Mouse (Mus musculus) lung, embryonic 15.5 days (tissue): ENCODE results near the gene Fahd2a. TPM values are rescaled to one million over a fixed set of nuclear protein-coding genes. Genes with fewer than 3 reads are reported as not detected.
A peak's percentile ranks its signal among the peaks of the same experiment; 100 is the strongest.

Source experiments
- ATAC-seq: fragments of 200-750 bp; cut with Nextera tagmentation; 2 replicates; pipeline ENCODE4 v1.8.0; 2017; ENCODE audit warnings: moderate number of reproducible peaks, borderline replicate concordance; ENCODE audit not compliant: low FRiP score, low TSS enrichment; ENCODE audit errors: extremely low read depth
- H3K27ac ChIP-seq: fragments of 300-500 bp; sonication (generic); 2 replicates; pipeline ENCODE4 v1.5.1; 2015; ENCODE audit warnings: moderate library complexity, mild to moderate bottlenecking, inconsistent platforms
- H3K27me3 ChIP-seq: fragments of 300-500 bp; sonication (generic); 2 replicates; pipeline ENCODE4 v1.6.1; 2015; ENCODE audit warnings: inconsistent platforms
- H3K36me3 ChIP-seq: fragments of 300-500 bp; sonication (generic); 2 replicates; pipeline ENCODE4 v1.6.1; 2015; ENCODE audit warnings: inconsistent platforms
- H3K4me1 ChIP-seq: fragments of 300-500 bp; sonication (generic); 2 replicates; pipeline ENCODE4 v1.6.1; 2015; ENCODE audit warnings: inconsistent platforms
- H3K4me2 ChIP-seq: fragments of 300-500 bp; sonication (generic); 2 replicates; pipeline ENCODE4 v1.6.1; 2015; ENCODE audit warnings: inconsistent platforms, mild to moderate bottlenecking, moderate library complexity
- H3K4me3 ChIP-seq: fragments of 300-500 bp; sonication (generic); 2 replicates; pipeline ENCODE4 v1.5.1; 2015; ENCODE audit warnings: mild to moderate bottlenecking, inconsistent platforms
- H3K9ac ChIP-seq: fragments of 300-500 bp; sonication (generic); 2 replicates; pipeline ENCODE4 v1.6.1; 2015; ENCODE audit warnings: inconsistent platforms
- H3K9me3 ChIP-seq: fragments of 300-500 bp; sonication (generic); 2 replicates; pipeline ENCODE4 v1.6.1; 2016; ENCODE audit warnings: inconsistent platforms
- WGBS: fragments of 180-500 bp; shearing (Covaris S2); methylation state at CpG from one replicate; pipeline ENCODE4 v1.1.7; 2015; 5-methylcytosine and 5-hydroxymethylcytosine counted together
- polyA plus RNA-seq: library from polyadenylated mRNA; unstranded; fragments of >200 nt; fragmentation: Nextera tagmentation; extraction: Ambion mirVana; gene quantifications from 2 replicates; pipeline ENCODE4 v1.2.1, GENCODE M21; 2015

Fahd2a gene
- polyA plus RNA-seq, 1 experiment from 2014 or later: 21.6 TPM

- no peak for ATAC-seq
- Histone ChIP-seq H3K9me3 (no peaks in the 10 kb centered on the region), H3K27me3 (no peaks in the 10 kb centered on the region), H3K36me3 (no peaks in the 10 kb centered on the region), H3K4me1 (no peaks in the 10 kb centered on the region), H3K4me3 (no peak overlapping the region), H3K4me2 (no peak overlapping the region), H3K9ac (no peak overlapping the region), H3K27ac (no peak overlapping the region)
- 34% methylated on average over 9 of the region's 9 CpGs for WGBS
Measured at GRCm38 (mm10) chr2:127461351-127461750, 17.0 kb upstream of the Fahd2a start.

- Histone ChIP-seq H3K4me1 (no peaks in the 10 kb centered on the region), H3K36me3 (no peaks in the 10 kb centered on the region), H3K4me3 (no peak overlapping the region), H3K9ac (no peak overlapping the region), H3K9me3 (no peaks in the 10 kb centered on the region), H3K27me3 (no peaks in the 10 kb centered on the region), H3K4me2 (no peak overlapping the region), H3K27ac (no peak overlapping the region)
- 74% methylated on average over 2 of the region's 2 CpGs for WGBS
- ATAC-seq: no peak
Measured at GRCm38 (mm10) chr2:127459341-127459740, 15.0 kb upstream of the Fahd2a start.

- H3K27ac ChIP-seq: no peak overlapping the region
- H3K9ac ChIP-seq: no peak overlapping the region
- no peaks in the 10 kb centered on the region for H3K36me3 ChIP-seq
- no peaks in the 10 kb centered on the region for H3K9me3 ChIP-seq
- ATAC-seq: no peak
- H3K4me2 ChIP-seq: no peak overlapping the region
- H3K4me3 ChIP-seq: no peak overlapping the region
- 5% methylated on average over 5 of the region's 5 CpGs for WGBS
- H3K27me3 ChIP-seq: peaks cover 9% of the 10 kb centered on the region; the same call in 1 of the 2 replicates
- peaks cover 7% of the 10 kb centered on the region for H3K4me1 ChIP-seq
Measured at GRCm38 (mm10) chr2:127453764-127454163, 9.4 kb upstream of the Fahd2a start.

- H3K9me3 ChIP-seq: no peaks in the 10 kb centered on the region
- no peak overlapping the region for H3K9ac ChIP-seq
- no peak overlapping the region for H3K27ac ChIP-seq
- H3K4me2 ChIP-seq: no peak overlapping the region
- ATAC-seq: no peak
- WGBS: 77% methylated on average over 9 of the region's 9 CpGs
- no peak overlapping the region for H3K4me3 ChIP-seq
- H3K36me3 ChIP-seq: no peaks in the 10 kb centered on the region
- H3K4me1 ChIP-seq: peaks cover 7% of the 10 kb centered on the region
- peaks cover 9% of the 10 kb centered on the region; the same call in 1 of the 2 replicates for H3K27me3 ChIP-seq
Measured at GRCm38 (mm10) chr2:127453141-127453540, 8.8 kb upstream of the Fahd2a start.

- Histone ChIP-seq H3K36me3 (no peaks in the 10 kb centered on the region), H3K27ac (no peak overlapping the region), H3K9me3 (no peaks in the 10 kb centered on the region), H3K9ac (no peak overlapping the region), H3K4me1 (peaks cover 7% of the 10 kb centered on the region), H3K27me3 (peaks cover 9% of the 10 kb centered on the region; the same call in 1 of the 2 replicates), H3K4me2 (no peak overlapping the region), H3K4me3 (no peak overlapping the region)
- ATAC-seq: no peak
- 12% methylated on average over 6 of the region's 6 CpGs for WGBS
Measured at GRCm38 (mm10) chr2:127451748-127452147, 7.4 kb upstream of the Fahd2a start.

- ATAC-seq: 0 out of 2 replicates have a peak, but pooled peaks have one; percentile 11
- H3K27ac ChIP-seq: no peak overlapping the region
Measured at GRCm38 (mm10) chr2:127449691-127450090, 5.3 kb upstream of the Fahd2a start.

GRCm38 (mm10) chr2:127446847-127447246 is 2.5 kb upstream of the Fahd2a start:
- Histone ChIP-seq H3K4me2 (no peak overlapping the region), H3K4me3 (no peak overlapping the region), H3K9ac (no peak overlapping the region), H3K27me3 (peaks cover 1% of the 10 kb centered on the region; the same call in 1 of the 2 replicates), H3K9me3 (no peaks in the 10 kb centered on the region), H3K27ac (no peak overlapping the region), H3K36me3 (no peaks in the 10 kb centered on the region), H3K4me1 (peaks cover 15% of the 10 kb centered on the region)
- no peak for ATAC-seq
- 33% methylated on average over 3 of the region's 3 CpGs for WGBS

More at GRCm38 (mm10) chr2:127449691-127450090, 5.3 kb upstream of the Fahd2a start:
- Histone ChIP-seq H3K9ac (no peak overlapping the region), H3K27me3 (peaks cover 9% of the 10 kb centered on the region; the same call in 1 of the 2 replicates), H3K4me3 (no peak overlapping the region), H3K9me3 (no peaks in the 10 kb centered on the region), H3K4me1 (peaks cover 7% of the 10 kb centered on the region), H3K36me3 (no peaks in the 10 kb centered on the region), H3K4me2 (no peak overlapping the region)
- 19% methylated on average over 7 of the region's 7 CpGs for WGBS

GRCm38 (mm10) chr2:127437697-127438096 is 6.7 kb downstream of the Fahd2a start:
- Histone ChIP-seq H3K9me3 (no peaks in the 10 kb centered on the region), H3K4me2 (no peak overlapping the region), H3K4me3 (no peak overlapping the region), H3K4me1 (no peaks in the 10 kb centered on the region), H3K27me3 (no peaks in the 10 kb centered on the region), H3K9ac (no peak overlapping the region), H3K36me3 (no peaks in the 10 kb centered on the region), H3K27ac (no peak overlapping the region)
- no peak for ATAC-seq
- WGBS: 84% methylated on average over 5 of the region's 5 CpGs

- Histone ChIP-seq H3K36me3 (no peaks in the 10 kb centered on the region), H3K4me1 (no peaks in the 10 kb centered on the region), H3K9ac (no peak overlapping the region), H3K4me3 (no peak overlapping the region), H3K27me3 (no peaks in the 10 kb centered on the region), H3K4me2 (no peak overlapping the region), H3K9me3 (no peaks in the 10 kb centered on the region), H3K27ac (no peak overlapping the region)
- 82% methylated on average over 2 of the region's 2 CpGs for WGBS
- ATAC-seq: no peak
Measured at GRCm38 (mm10) chr2:127435554-127435953, 8.8 kb downstream of the Fahd2a start.

- 11% methylated on average over 2 of the region's 2 CpGs for WGBS
- H3K27ac ChIP-seq: no peak overlapping the region
Measured at GRCm38 (mm10) chr2:127435135-127435534, 9.2 kb downstream of the Fahd2a start.

GRCm38 (mm10) chr2:127433487-127434295 is 10.7 kb downstream of the Fahd2a start:
- Histone ChIP-seq H3K4me2 (no peak overlapping the region), H3K4me1 (no peaks in the 10 kb centered on the region), H3K4me3 (no peak overlapping the region), H3K9ac (no peak overlapping the region), H3K27ac (no peak overlapping the region), H3K9me3 (no peaks in the 10 kb centered on the region), H3K36me3 (no peaks in the 10 kb centered on the region), H3K27me3 (no peaks in the 10 kb centered on the region)
- whole genome bisulfite sequencing: 76% methylated on average over 9 of the region's 9 CpGs
- no peak for ATAC-seq

More at GRCm38 (mm10) chr2:127435135-127435534, 9.2 kb downstream of the Fahd2a start:
- H3K36me3 ChIP-seq: no peaks in the 10 kb centered on the region
- H3K27me3 ChIP-seq: no peaks in the 10 kb centered on the region
- H3K9ac ChIP-seq: no peak overlapping the region
- H3K9me3 ChIP-seq: no peaks in the 10 kb centered on the region
- no peak overlapping the region for H3K4me2 ChIP-seq
- no peak for ATAC-seq
- no peak overlapping the region for H3K4me3 ChIP-seq
- no peaks in the 10 kb centered on the region for H3K4me1 ChIP-seq

- WGBS: 17% methylated on average over 3 of the region's 3 CpGs
- Histone ChIP-seq H3K4me1 (no peaks in the 10 kb centered on the region), H3K27me3 (no peaks in the 10 kb centered on the region), H3K9ac (no peak overlapping the region), H3K4me3 (no peak overlapping the region), H3K36me3 (no peaks in the 10 kb centered on the region), H3K27ac (no peak overlapping the region), H3K4me2 (no peak overlapping the region), H3K9me3 (no peaks in the 10 kb centered on the region)
- no peak for ATAC-seq
Measured at GRCm38 (mm10) chr2:127430238-127430637, 14.1 kb downstream of the Fahd2a start.
